Mouse (Mus musculus) small intestine, adult 2 months (tissue): ENCODE data around the gene Bmp5.
"Not testable (repeated sequence)": the region's sequence is repeated elsewhere in the genome, so short reads cannot be mapped to it uniquely, and the experiment has no call there.

Experiments
- CTCF ChIP-seq: fragments of 200-500 bp; IDR thresholded peaks from 2 replicates; pipeline ENCODE4 v1.5.1; 2012; ENCODE audit warnings: low read depth, mild to moderate bottlenecking, control low read depth, inconsistent platforms, low read length, moderate library complexity, mixed read lengths; ENCODE audit not compliant: insufficient replicate concordance, insufficient read length; ENCODE audit errors: extremely low read depth
- POLR2A ChIP-seq: fragments of 200-500 bp; IDR thresholded peaks from 2 replicates; pipeline ENCODE4 v1.6.1; 2012; ENCODE audit warnings: low read depth, mild to moderate bottlenecking, control low read depth, inconsistent platforms, low read length, moderate library complexity

DNA sequence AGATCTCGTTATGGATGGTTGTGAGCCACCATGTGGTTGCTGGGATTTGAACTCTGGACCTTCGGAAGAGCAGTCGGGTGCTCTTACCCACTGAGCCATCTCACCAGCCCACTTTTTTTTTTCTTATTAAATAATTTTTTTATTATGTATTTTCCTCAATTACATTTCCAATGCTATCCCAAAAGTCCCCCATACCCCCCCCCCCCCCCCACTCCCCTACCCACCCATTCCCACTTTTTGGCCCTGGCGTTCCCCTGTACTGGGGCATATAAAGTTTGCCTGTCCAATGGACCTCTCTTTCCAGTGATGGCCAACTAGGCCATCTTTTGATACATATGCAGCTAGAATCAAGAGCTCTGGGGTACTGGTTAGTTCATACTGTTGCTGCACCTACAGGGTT, 33.0 kb downstream of the Bmp5 start:
- not testable (repeated sequence) for TF ChIP-seq CTCF, POLR2A
